Mouse (Mus musculus) brain, embryonic 14.5 days (tissue): ENCODE data around the gene Olfr640.

Source experiments
- CTCF ChIP-seq: fragments of 200-500 bp; IDR thresholded peaks from 2 replicates; pipeline ENCODE4 v1.5.1; 2012; ENCODE audit warnings: inconsistent platforms, mild to moderate bottlenecking, moderate library complexity, borderline replicate concordance; ENCODE audit not compliant: insufficient read depth, insufficient read length; ENCODE audit errors: extremely low read depth
- POLR2A ChIP-seq: fragments of 200-500 bp; IDR thresholded peaks from 2 replicates; pipeline ENCODE4 v1.6.1; 2012; ENCODE audit warnings: mild to moderate bottlenecking, inconsistent platforms, borderline replicate concordance; ENCODE audit not compliant: poor library complexity, insufficient read depth, insufficient read length, severe bottlenecking; ENCODE audit errors: extremely low read depth

DNA sequence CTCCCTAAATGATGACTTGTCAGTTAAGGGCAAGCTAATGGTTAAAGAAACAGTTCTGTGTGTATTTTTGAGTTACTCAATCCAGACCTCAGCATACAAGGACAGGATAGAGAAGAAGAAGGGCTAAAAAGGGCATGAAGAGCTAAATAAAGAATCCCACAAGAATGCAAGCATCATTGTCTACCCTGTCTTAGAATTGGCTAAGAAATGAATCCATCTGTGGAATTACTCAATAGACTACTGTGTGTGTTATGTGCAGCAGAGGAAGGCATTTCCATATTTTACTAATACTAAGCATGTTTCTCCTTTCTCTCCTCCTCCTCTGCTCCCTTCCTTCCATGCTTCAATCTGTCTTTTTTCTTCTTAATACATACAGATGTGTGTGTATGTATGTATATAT, 26.2 kb downstream of the Olfr640 start:
- no peak for TF ChIP-seq CTCF
- no peak for TF ChIP-seq POLR2A
